Mouse (Mus musculus): ENCODE measurements around the gene Olfr697.
"Not testable (repeated sequence)": the region's sequence is repeated elsewhere in the genome, so short reads cannot be mapped to it uniquely, and the experiment has no call there.

- TF ChIP-seq CTCF, EP300 (IDR thresholded peaks at IDR 0.05; ENCODE audit: low read depth): not testable (repeated sequence)
Observed at GRCm38 (mm10) chr7:106761008-106761407, 18.8 kb upstream of the Olfr697 start.
